Mouse (Mus musculus) forebrain, embryonic 11.5 days (tissue): ENCODE measurements at regions not wholly inside any gene's neighbourhood (a gene's known extent, or its start where the extent isn't known, plus 50 kb on each side); places are given as distances from the start of the nearest gene placed in this dataset.

Source experiments
- ATAC-seq: fragments of 200-750 bp; cut with Nextera tagmentation; replicated peaks from 2 replicates; pipeline ENCODE4 v1.8.0; 2017; ENCODE audit warnings: moderate TSS enrichment; ENCODE audit not compliant: low FRiP score
- DNase-seq: peaks from one replicate; pipeline ENCODE4 v3.0.0-alpha.2; 2017; ENCODE audit warnings: low spot score
- H3K27ac ChIP-seq: fragments of 300-500 bp; sonication (generic); 2 replicates; pipeline ENCODE4 v1.5.1; 2014; ENCODE audit warnings: low read depth, low read length
- H3K27me3 ChIP-seq: fragments of 300-500 bp; sonication (generic); 2 replicates; pipeline ENCODE4 v1.6.1; 2014; ENCODE audit warnings: mild to moderate bottlenecking, low read length, mixed read lengths; ENCODE audit not compliant: control insufficient read depth, insufficient read depth
- H3K36me3 ChIP-seq: fragments of 300-500 bp; sonication (generic); 2 replicates; pipeline ENCODE4 v1.6.1; 2014; ENCODE audit warnings: mild to moderate bottlenecking, low read length, moderate library complexity, mixed read lengths; ENCODE audit not compliant: control insufficient read depth, insufficient read depth
- H3K4me1 ChIP-seq: fragments of 300-500 bp; sonication (generic); replicated peaks from 2 replicates; pipeline ENCODE4 v1.6.1; 2014; ENCODE audit warnings: low read length, mixed read lengths; ENCODE audit not compliant: control insufficient read depth, insufficient read depth
- H3K4me2 ChIP-seq: fragments of 300-500 bp; sonication (generic); 2 replicates; pipeline ENCODE4 v1.6.1; 2014; ENCODE audit warnings: low read depth, mild to moderate bottlenecking, low read length, moderate library complexity, mixed read lengths; ENCODE audit not compliant: severe bottlenecking
- H3K4me3 ChIP-seq: fragments of 300-500 bp; sonication (generic); 2 replicates; pipeline ENCODE4 v1.5.1; 2014; ENCODE audit warnings: low read depth, low read length
- H3K9ac ChIP-seq: fragments of 300-500 bp; sonication (generic); 2 replicates; pipeline ENCODE4 v1.6.1; 2014; ENCODE audit warnings: low read length
- H3K9me3 ChIP-seq: fragments of 300-500 bp; sonication (generic); 2 replicates; pipeline ENCODE4 v1.6.1; 2016; ENCODE audit warnings: low read length, mixed read lengths; ENCODE audit not compliant: control insufficient read depth
- WGBS: fragments of 180-500 bp; shearing (Covaris S2); extraction: QIAGEN DNeasy Blood & Tissue Kit; methylation state at CpG from one replicate; pipeline ENCODE4 v1.1.7; 2014; 5-methylcytosine and 5-hydroxymethylcytosine counted together

DNA sequence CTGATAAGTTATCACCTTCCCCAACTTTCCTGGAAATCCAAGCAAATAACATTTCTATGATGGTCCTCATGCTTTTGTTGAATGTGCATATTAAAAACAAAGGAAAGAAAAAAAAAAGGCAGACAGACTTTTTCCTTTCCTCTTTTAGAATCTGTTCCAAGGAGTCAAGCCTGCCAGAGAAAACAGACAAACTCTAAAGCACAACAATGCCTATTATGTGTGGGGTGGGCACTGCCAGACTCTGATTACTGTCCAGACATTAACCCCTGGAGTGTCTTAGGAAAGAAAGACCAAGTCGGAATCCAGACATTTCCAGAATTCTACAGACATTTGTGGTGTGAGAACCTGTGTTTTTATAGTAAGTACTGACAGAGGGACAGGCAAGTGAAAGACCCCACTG, 136.7 kb downstream of the Btg1 start:
- Histone ChIP-seq H3K4me2 (no peak overlapping the region), H3K36me3 (no peaks in the 10 kb centered on the region), H3K4me3 (no peak overlapping the region), H3K27me3 (no peaks in the 10 kb centered on the region), H3K27ac (no peak overlapping the region), H3K9me3 (no peaks in the 10 kb centered on the region), H3K9ac (no peak overlapping the region), H3K4me1 (peaks cover 2% of the 10 kb centered on the region; the same call in 1 of the 2 replicates)
- WGBS: 50% methylated on average over 1 of the region's 1 CpGs
- DNase-seq: no peak
- no peak for ATAC-seq

DNA sequence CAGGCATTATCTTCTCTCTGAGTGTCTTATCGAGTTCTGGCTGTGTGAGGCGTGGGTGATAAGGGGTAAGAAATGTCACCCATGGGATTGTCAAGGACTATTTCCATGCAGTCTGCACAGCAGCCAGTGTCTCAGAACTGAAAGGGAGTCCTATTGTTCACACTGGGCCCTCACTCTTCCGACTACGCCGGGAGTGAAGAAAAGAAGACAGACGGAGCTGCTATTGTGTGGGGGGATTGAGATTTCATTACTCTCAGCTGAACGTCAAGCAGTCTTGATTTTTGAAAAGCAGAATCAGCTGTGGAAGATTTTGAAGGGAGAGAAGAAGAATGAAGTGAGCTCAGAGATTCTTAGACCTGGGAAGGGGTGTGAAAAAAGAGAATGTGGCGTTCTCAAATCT, 138.9 kb downstream of the Btg1 start:
- Histone ChIP-seq H3K4me2 (no peak overlapping the region), H3K4me3 (no peak overlapping the region), H3K27me3 (no peaks in the 10 kb centered on the region), H3K9ac (no peak overlapping the region), H3K27ac (no peak overlapping the region; the same call in 1 of the 2 replicates), H3K36me3 (no peaks in the 10 kb centered on the region), H3K4me1 (peaks cover 2% of the 10 kb centered on the region; the same call in 1 of the 2 replicates), H3K9me3 (no peaks in the 10 kb centered on the region)
- ATAC-seq (0 out of 2 replicates have a peak, but pooled peaks have one; percentile 37), DNase-seq (no peak)
- WGBS: 25% methylated on average over 8 of the region's 8 CpGs

DNA sequence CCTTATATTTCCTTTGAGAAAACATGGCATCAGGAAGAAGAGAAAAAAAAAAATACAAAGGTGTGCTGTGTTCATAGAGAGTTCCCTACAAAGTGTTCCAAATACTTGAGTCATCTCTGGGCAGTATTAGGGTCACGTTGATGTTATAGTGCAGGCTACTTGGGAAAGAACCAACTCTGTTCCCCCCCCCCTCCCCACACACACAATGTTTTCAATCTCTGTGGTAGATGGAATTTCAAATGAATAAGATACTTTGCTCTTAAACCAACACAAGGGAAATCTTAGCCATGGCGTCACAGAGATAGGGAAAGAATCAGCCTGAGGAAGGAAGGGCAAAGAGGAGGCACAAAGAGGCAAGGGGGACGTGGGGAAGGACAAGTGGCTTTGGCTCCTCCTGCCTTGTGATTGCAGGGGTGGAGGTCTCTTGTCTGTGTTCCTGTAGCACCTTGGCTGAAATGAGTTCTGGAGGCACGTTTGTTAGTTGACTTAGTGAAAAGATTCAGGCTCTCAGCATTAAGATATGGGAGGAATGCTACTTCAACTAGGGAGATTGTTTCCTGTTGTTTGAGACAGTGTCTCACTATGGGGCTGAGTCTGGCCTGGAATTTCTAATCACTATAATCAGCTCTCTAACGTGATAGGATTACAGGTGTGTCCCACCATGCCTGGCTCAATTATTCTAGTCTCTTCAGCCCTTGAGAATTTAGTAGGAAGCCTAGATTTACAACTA, 139.7 kb downstream of the Btg1 start:
- Histone ChIP-seq H3K9ac (no peak overlapping the region), H3K4me3 (no peak overlapping the region), H3K4me2 (no peak overlapping the region), H3K27me3 (no peaks in the 10 kb centered on the region), H3K4me1 (peaks cover 2% of the 10 kb centered on the region; the same call in 1 of the 2 replicates), H3K36me3 (no peaks in the 10 kb centered on the region), H3K9me3 (no peaks in the 10 kb centered on the region), H3K27ac (no peak overlapping the region)
- ATAC-seq (no peak), DNase-seq (no peak)
- WGBS: 41% methylated on average over 5 of the region's 5 CpGs

DNA sequence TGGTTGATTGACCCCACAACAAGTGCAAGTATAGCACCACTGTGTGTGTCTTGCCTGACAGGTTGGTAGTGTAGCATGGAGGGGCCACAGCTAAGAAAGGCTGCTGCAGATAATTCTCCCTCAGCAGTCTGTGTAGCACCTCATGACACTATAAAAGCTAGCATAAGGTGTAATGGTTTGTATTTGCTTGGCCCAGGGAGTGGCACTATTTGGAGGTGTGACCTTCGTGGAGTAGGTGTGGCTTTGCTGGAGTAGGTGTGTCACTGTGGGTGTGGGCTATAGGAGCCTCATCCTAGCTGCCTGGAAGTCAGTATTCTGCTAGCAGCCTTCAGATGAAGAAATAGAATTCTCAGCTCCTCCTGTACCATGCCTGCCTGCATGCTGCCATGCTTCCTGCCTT, 140.5 kb downstream of the Btg1 start:
- no peak overlapping the region for H3K4me2 ChIP-seq
- no peaks in the 10 kb centered on the region for H3K27me3 ChIP-seq
- no peak overlapping the region for H3K9ac ChIP-seq
- peaks cover 2% of the 10 kb centered on the region; the same call in 1 of the 2 replicates for H3K4me1 ChIP-seq
- no peak overlapping the region for H3K27ac ChIP-seq
- no peaks in the 10 kb centered on the region for H3K36me3 ChIP-seq
- 91% methylated on average over 1 of the region's 1 CpGs for WGBS
- no peak for DNase-seq
- H3K4me3 ChIP-seq: no peak overlapping the region
- H3K9me3 ChIP-seq: no peaks in the 10 kb centered on the region
- no peak for ATAC-seq

DNA sequence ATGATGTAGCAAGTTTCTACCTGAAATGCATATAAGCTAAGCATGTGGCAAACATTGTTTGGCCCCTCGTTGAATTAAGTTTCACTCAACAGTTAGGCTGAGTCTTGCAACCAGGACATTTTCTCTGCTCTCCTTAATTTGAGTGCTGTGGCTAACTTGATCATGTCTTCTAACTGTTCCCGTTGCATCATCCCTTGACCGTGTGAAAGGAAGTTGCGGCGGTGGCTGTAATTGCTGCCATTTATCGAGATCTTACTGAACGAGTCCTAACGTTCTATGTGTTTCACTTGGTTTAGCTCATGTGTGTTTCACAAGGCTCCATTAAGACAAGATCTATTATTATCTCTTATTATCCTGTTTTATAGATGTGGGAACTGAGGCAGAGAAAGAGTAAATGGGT, 144.8 kb downstream of the Btg1 start:
- no peak for DNase-seq
- no peak overlapping the region for H3K9ac ChIP-seq
- WGBS: 92% methylated on average over 8 of the region's 8 CpGs
- no peak overlapping the region for H3K4me2 ChIP-seq
- no peaks in the 10 kb centered on the region for H3K36me3 ChIP-seq
- no peaks in the 10 kb centered on the region for H3K9me3 ChIP-seq
- H3K4me3 ChIP-seq: no peak overlapping the region
- ATAC-seq: no peak
- H3K4me1 ChIP-seq: no peaks in the 10 kb centered on the region; the same call in 1 of the 2 replicates
- H3K27me3 ChIP-seq: no peaks in the 10 kb centered on the region
- H3K27ac ChIP-seq: no peak overlapping the region

DNA sequence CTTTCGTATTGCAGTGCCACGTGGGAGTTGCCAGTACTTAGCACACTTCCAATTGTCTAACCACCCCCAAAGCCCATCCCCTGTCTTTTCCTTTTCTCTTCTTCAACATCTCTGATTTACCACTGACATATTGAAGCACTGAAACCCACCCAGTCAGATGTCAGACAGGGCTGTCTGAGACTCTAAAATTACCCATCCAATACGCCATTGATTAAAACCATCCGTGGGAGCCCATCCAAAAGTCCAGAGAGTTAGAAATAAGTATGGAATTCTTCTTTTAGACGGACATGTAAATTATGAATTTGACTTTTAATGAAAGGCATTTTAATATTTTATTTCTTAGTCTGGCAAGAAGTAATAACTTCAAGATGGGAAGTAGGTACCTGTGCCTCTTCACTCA, 148.8 kb downstream of the Btg1 start:
- Histone ChIP-seq H3K27ac (no peak overlapping the region), H3K4me2 (no peak overlapping the region), H3K4me1 (no peaks in the 10 kb centered on the region), H3K9ac (no peak overlapping the region), H3K9me3 (no peaks in the 10 kb centered on the region), H3K4me3 (no peak overlapping the region), H3K36me3 (no peaks in the 10 kb centered on the region), H3K27me3 (no peaks in the 10 kb centered on the region)
- 88% methylated on average over 5 of the region's 5 CpGs for WGBS
- no peak for ATAC-seq
- no peak for DNase-seq

DNA sequence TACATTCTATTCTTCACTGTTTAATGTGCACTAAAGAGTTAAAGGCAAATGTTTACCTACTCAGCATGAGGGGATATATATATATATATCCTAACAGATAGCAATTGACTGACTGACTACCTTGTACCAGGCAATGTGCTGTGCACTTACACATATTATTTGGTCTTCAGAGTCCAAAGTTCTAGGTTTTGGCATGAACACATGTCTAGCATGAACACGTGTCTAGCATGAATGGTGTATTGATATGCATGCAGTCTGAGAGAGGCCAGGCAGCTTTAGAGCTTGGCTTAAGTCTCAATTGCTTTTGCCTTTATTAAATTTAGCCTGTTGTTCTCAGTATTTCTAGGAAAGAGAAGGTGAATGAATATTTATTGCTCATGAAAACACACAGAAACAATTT, 161.4 kb downstream of the Btg1 start:
- Histone ChIP-seq H3K4me3 (no peak overlapping the region), H3K36me3 (no peaks in the 10 kb centered on the region), H3K4me2 (no peak overlapping the region), H3K9me3 (no peaks in the 10 kb centered on the region), H3K27me3 (no peaks in the 10 kb centered on the region), H3K9ac (no peak overlapping the region), H3K4me1 (no peaks in the 10 kb centered on the region), H3K27ac (no peak overlapping the region)
- no peak for ATAC-seq
- no peak for DNase-seq
- WGBS: 90% methylated on average over 1 of the region's 1 CpGs

DNA sequence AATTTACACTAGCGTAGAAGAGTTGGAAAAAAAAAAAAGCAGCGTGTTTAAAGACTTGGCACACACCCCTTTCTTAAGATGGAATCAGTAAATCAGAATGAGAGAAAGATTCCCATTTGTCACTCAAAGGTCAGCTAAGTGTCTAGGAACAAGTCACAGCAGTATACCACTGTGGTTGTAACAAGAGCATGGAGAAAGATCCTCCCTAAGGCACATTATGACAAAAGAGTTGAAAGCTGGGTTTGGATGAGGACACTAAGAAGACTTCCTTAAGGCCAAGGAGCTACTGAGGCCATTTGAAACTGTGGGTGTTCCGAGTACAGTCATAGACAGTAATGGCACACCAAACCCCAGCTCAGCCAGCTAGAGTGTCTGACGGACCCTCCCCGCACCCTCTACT, 167.2 kb downstream of the Btg1 start:
- no peaks in the 10 kb centered on the region for H3K36me3 ChIP-seq
- no peaks in the 10 kb centered on the region for H3K4me1 ChIP-seq
- no peaks in the 10 kb centered on the region for H3K9me3 ChIP-seq
- ATAC-seq (no peak), DNase-seq (no peak)
- no peak overlapping the region for H3K27ac ChIP-seq
- no peaks in the 10 kb centered on the region for H3K27me3 ChIP-seq
- H3K4me3 ChIP-seq: no peak overlapping the region
- H3K9ac ChIP-seq: no peak overlapping the region
- WGBS: 89% methylated on average over 5 of the region's 5 CpGs
- no peak overlapping the region for H3K4me2 ChIP-seq

DNA sequence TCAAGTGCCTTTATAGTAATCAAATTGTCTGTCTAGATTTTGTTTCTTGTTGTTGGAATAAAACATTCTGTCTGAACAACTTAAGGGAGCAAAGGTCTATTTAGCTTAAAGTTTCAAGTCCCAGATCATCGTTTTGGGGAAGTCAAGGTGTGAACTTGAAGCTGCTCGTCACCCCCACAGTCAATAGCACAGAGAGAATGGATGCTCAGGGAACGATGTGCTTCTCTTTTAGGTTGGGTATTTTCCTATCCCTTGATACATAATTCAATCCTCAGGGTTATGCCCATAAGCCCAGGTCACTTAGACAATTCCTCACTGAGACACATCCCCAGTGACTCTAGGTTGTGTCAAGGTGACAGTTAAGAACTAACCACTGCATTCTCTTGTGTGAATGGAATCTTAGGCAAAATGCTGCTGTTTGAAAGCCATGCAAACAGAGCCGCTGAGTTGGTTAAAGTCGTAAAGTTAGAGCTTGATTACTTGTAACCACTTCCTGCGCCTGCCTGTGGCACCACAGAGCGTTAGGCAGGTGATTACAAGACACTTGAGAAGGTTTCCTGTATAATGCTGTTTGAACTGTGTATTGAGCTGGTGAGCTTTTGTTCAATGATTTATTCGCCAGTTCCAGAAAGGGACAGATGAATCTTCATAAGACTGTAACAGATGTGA, 170.2 kb downstream of the Btg1 start:
- Histone ChIP-seq H3K9me3 (no peaks in the 10 kb centered on the region), H3K4me2 (no peak overlapping the region), H3K9ac (no peak overlapping the region), H3K4me3 (no peak overlapping the region), H3K4me1 (no peaks in the 10 kb centered on the region), H3K36me3 (no peaks in the 10 kb centered on the region), H3K27me3 (no peaks in the 10 kb centered on the region), H3K27ac (no peak overlapping the region)
- no peak for DNase-seq
- ATAC-seq: no peak
- WGBS: 89% methylated on average over 8 of the region's 8 CpGs
